Mouse (Mus musculus): ENCODE measurements around the gene Ccne1. TPM values are rescaled to one million over a fixed set of nuclear protein-coding genes. Genes with fewer than 3 reads are reported as not detected.

The Ccne1 gene
- total RNA-seq, 4 experiments from 2014 or later, result 0.95 to 2.2 (median 1.7) TPM

GRCm38 (mm10) chr7:38094353-38094752 is 13.0 kb downstream of the Ccne1 start:
- no peak for DNase-seq (ENCODE audit: low spot score)

GRCm38 (mm10) chr7:38093101-38093500 is 14.2 kb downstream of the Ccne1 start:
- no peak for DNase-seq (ENCODE audit: low spot score)

- no peak for DNase-seq (ENCODE audit: low spot score)
These were observed 17.2 kb downstream of the Ccne1 start for GRCm38 (mm10) chr7:38089930-38090675.

- no peak for DNase-seq (ENCODE audit: low spot score)
These were observed 18.9 kb downstream of the Ccne1 start for GRCm38 (mm10) chr7:38088456-38088855.

- no peak for DNase-seq (ENCODE audit: low spot score)
These were observed 19.5 kb downstream of the Ccne1 start for GRCm38 (mm10) chr7:38087856-38088255.

GRCm38 (mm10) chr7:38086401-38086800 is 20.9 kb downstream of the Ccne1 start:
- no peak for DNase-seq (ENCODE audit: low spot score)

- DNase-seq (ENCODE audit: low spot score), result peak; percentile 24
These were observed 21.6 kb downstream of the Ccne1 start for GRCm38 (mm10) chr7:38085573-38086211.

- DNase-seq (ENCODE audit: low spot score), result peak; percentile 99
These were observed 22.4 kb downstream of the Ccne1 start for GRCm38 (mm10) chr7:38084778-38085572.

- no peak for DNase-seq (ENCODE audit: low spot score)
These were observed 24.4 kb downstream of the Ccne1 start for GRCm38 (mm10) chr7:38082971-38083370.

- DNase-seq (ENCODE audit: low spot score), result no peak
These were observed 30.1 kb downstream of the Ccne1 start for GRCm38 (mm10) chr7:38077189-38077588.

- DNase-seq (ENCODE audit: low spot score), result no peak
These were observed 31.8 kb downstream of the Ccne1 start for GRCm38 (mm10) chr7:38075487-38075886.

- no peak for DNase-seq (ENCODE audit: low spot score)
These were observed 32.4 kb downstream of the Ccne1 start for GRCm38 (mm10) chr7:38074920-38075319.

GRCm38 (mm10) chr7:38074514-38074913 is 32.8 kb downstream of the Ccne1 start:
- no peak for DNase-seq (ENCODE audit: low spot score)

- DNase-seq (ENCODE audit: low spot score), result peak; percentile 32
These were observed 33.6 kb downstream of the Ccne1 start for GRCm38 (mm10) chr7:38073782-38074181.

GRCm38 (mm10) chr7:38071065-38071464 is 36.3 kb downstream of the Ccne1 start:
- DNase-seq (ENCODE audit: low spot score), result peak; percentile 25

GRCm38 (mm10) chr7:38070663-38071062 is 36.7 kb downstream of the Ccne1 start:
- DNase-seq (ENCODE audit: low spot score), result peak; percentile 14

- DNase-seq (ENCODE audit: low spot score), result no peak
These were observed 42.9 kb downstream of the Ccne1 start for GRCm38 (mm10) chr7:38064431-38064830.

GRCm38 (mm10) chr7:38061060-38061970 is 46.0 kb downstream of the Ccne1 start:
- DNase-seq (ENCODE audit: low spot score), result peak; percentile 81

GRCm38 (mm10) chr7:38059636-38060330 is 47.6 kb downstream of the Ccne1 start:
- no peak for DNase-seq (ENCODE audit: low spot score)

GRCm38 (mm10) chr7:38059096-38059495 is 48.2 kb downstream of the Ccne1 start:
- peak; percentile 31 for DNase-seq (ENCODE audit: low spot score)

- DNase-seq (ENCODE audit: low spot score), result no peak
These were observed 51.3 kb downstream of the Ccne1 start for GRCm38 (mm10) chr7:38055996-38056395.

All from heart, adult 8-10 months (tissue).